Mouse (Mus musculus) spleen, postnatal 10 days (tissue): Measurements from ENCODE around the gene Bmpr2.
A peak's percentile ranks its signal among the peaks of the same experiment; 100 is the strongest.

Experiments
- DNase-seq, 2 experiments: peaks; one replicate each; pipeline ENCODE4 v3.0.0; 2021 to 2022; ENCODE audit warnings: low spot score in 2 of 2

Bmpr2 gene

GRCm38 (mm10) chr1:59899679-59900078 lies 136.5 kb downstream of the Bmpr2 start:
- no peak for DNase-seq

GRCm38 (mm10) chr1:59901082-59901876 lies 138.1 kb downstream of the Bmpr2 start:
- DNase-seq = no peak

GRCm38 (mm10) chr1:59902634-59903033 lies 139.4 kb downstream of the Bmpr2 start:
- DNase-seq = no peak

- no peak for DNase-seq
Observed at GRCm38 (mm10) chr1:59904630-59905295, 141.6 kb downstream of the Bmpr2 start.

- no peak for DNase-seq
Observed at GRCm38 (mm10) chr1:59905916-59906315, 142.7 kb downstream of the Bmpr2 start.

- DNase-seq = no peak
Observed at GRCm38 (mm10) chr1:59906819-59907521, 143.8 kb downstream of the Bmpr2 start.

- DNase-seq = no peak
Observed at GRCm38 (mm10) chr1:59907700-59908099, 144.5 kb downstream of the Bmpr2 start.

GRCm38 (mm10) chr1:59910941-59911340 lies 147.7 kb downstream of the Bmpr2 start:
- no peak for DNase-seq

- DNase-seq = peak; percentile 94 to 99
Observed at GRCm38 (mm10) chr1:59912413-59913157, 149.4 kb downstream of the Bmpr2 start, which contains the start of gene Fam117b. TSS of gene Fam117b (plus strand) at chr1:59913006.

- peak; percentile 59 to 61 for DNase-seq
Observed at GRCm38 (mm10) chr1:59913195-59913868, 150.1 kb downstream of the Bmpr2 start.

GRCm38 (mm10) chr1:59913869-59914225 lies 150.6 kb downstream of the Bmpr2 start:
- DNase-seq = no peak

- no peak for DNase-seq
Observed at GRCm38 (mm10) chr1:59914799-59915198, 151.6 kb downstream of the Bmpr2 start.

- DNase-seq = no peak
Observed at GRCm38 (mm10) chr1:59915843-59916610, 152.8 kb downstream of the Bmpr2 start.

- no peak for DNase-seq
Observed at GRCm38 (mm10) chr1:59917401-59917800, 154.2 kb downstream of the Bmpr2 start.

GRCm38 (mm10) chr1:59918075-59918474 lies 154.9 kb downstream of the Bmpr2 start:
- DNase-seq = no peak

- DNase-seq = no peak
Observed at GRCm38 (mm10) chr1:59923201-59923600, 160.0 kb downstream of the Bmpr2 start.

- DNase-seq = no peak
Observed at GRCm38 (mm10) chr1:59923673-59924072, 160.5 kb downstream of the Bmpr2 start.

GRCm38 (mm10) chr1:59924411-59924810 lies 161.2 kb downstream of the Bmpr2 start:
- DNase-seq = no peak

GRCm38 (mm10) chr1:59926021-59926672 lies 162.9 kb downstream of the Bmpr2 start:
- no peak for DNase-seq

- no peak for DNase-seq
Observed at GRCm38 (mm10) chr1:59927131-59927680, 164.0 kb downstream of the Bmpr2 start.
